Mouse (Mus musculus): Measurements from ENCODE around the gene Gipc3.

Gipc3 gene

GRCm38 (mm10) chr10:81375322-81375721 lies 32.3 kb upstream of the Gipc3 start:
- DNase-seq (ENCODE audit: inconsistent age in 2 of 2, low spot score in 1 of 2), result no peak

GRCm38 (mm10) chr10:81367207-81367495 lies 24.1 kb upstream of the Gipc3 start:
- DNase-seq (ENCODE audit: inconsistent age in 2 of 2, low spot score in 1 of 2), result no peak

- DNase-seq (ENCODE audit: inconsistent age in 2 of 2, low spot score in 1 of 2), result no peak
Observed at GRCm38 (mm10) chr10:81366477-81367206, 23.6 kb upstream of the Gipc3 start.

DNA sequence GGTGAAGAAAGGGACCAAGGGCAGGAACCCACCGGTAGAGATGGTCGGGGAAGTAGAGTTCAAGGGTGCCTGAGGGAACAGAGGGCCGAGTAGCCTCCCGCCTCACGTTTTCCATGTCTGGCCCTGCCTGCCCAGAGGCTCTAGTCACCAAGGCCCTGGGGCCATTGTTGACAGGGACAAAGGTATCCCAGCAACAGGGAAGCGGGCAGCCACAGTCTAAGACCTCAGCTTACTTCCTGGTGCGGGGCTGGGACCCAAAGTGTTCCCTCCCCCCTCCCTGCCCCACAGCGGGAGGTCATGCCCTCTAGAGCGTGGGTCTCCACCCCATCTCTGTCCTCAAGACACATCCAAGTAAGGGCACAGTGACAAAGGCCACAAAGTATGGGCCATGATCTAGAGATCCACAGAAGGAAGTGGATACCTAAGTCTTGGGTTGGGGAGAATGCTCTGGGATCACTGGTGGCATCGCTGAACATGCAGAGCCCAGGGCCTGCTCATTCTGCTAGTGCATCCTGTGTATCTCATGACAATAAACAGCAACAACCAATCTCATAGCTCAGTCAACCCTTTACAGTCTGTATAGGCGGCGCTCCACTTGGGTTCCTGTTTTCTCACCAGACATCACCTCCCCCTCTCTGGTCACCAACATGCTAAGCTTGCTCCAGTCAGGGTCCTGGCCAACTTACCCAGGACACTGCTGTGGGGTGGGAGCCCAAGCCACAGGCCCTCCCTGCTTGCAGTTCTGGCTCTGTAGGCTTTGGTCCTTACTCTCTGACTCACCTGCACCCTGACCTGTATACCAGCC lies 22.8 kb upstream of the Gipc3 start, which contains the start of gene 4930404N11Rik:
4930404N11Rik (minus strand) TSS at position 145 of the 805 bp plus-strand sequence.
- DNase-seq (ENCODE audit: inconsistent age in 2 of 2, low spot score in 1 of 2), result no peak

DNA sequence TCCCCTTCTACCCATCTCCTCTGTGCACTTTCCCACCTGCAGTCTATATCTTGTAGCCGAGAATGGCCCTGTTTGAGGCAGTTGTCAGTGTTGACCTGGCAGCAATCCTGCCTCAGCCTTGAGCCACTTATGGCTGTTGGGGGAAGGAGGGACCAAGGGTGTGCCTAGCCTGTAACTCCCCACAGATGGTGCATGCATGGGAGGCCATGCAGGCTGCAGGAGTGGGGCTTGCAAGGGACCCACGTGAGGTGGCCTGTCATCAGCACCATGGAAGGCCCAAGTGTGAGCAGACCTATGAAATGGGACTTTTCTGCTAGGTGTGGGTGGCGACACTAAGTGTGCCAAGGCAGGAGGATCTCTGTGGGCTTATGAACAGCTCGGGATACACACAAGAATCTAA lies 22.0 kb upstream of the Gipc3 start:
- DNase-seq (ENCODE audit: inconsistent age in 2 of 2, low spot score in 1 of 2), result no peak

DNA sequence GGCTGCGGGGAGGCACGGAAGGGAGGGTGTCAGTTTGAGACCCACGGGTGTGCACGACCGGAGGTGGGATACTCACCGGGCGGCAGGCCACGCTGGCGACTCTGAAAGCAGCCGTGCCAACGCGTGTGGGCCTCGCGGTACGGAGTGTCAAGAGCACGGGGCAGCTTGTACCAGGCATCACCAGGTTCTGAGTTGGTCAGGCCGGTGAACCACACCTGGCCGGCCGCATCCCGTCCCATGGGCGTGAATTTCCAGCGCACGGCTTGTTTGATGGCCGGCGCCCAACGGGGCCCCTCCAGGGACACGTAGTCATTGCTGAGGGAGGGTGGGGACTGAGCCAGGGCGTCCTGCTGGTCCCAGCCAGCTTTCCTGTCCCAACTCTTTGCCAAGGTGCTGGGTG lies 21.6 kb upstream of the Gipc3 start:
- DNase-seq (ENCODE audit: inconsistent age in 2 of 2, low spot score in 1 of 2), result peak; percentile 56 to 82

- peak in 1 of 2 experiments; percentile 68 for DNase-seq (ENCODE audit: inconsistent age in 2 of 2, low spot score in 1 of 2)
Observed at GRCm38 (mm10) chr10:81363436-81364346, 20.6 kb upstream of the Gipc3 start.

DNA sequence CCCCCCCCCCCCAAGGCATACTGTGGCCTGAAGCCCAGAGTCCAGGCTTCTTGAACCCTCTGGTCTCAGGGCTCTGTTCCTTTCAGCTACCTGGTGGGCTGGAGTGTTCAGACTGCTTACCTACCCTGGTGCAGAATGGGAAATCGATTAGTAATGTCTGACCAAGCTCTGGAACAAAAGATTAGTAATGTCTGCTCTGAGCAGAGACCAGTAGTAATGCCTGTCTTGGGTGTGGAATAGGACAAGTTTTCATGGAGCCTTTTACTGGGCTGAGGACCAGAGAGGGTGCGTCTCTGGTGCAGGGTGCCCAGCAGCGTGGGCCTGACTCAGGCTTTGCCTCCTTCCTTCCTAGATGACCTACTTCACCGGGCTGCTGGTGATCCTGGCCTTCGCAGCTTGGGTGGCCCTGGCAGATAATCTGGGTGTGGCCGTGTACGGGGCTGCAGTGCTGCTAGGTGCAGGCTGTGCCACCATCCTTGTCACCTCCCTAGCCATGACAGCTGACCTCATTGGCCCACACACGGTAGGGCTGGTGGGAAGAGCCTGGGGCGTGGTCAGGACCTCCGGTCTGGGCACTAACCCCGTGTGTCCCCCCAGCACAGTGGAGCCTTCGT lies 19.4 kb upstream of the Gipc3 start:
- DNase-seq (ENCODE audit: inconsistent age in 2 of 2, low spot score in 1 of 2), result peak in 1 of 2 experiments; percentile 66

- DNase-seq (ENCODE audit: inconsistent age in 2 of 2, low spot score in 1 of 2), result no peak
Observed at GRCm38 (mm10) chr10:81360721-81361120, 17.7 kb upstream of the Gipc3 start.

DNA sequence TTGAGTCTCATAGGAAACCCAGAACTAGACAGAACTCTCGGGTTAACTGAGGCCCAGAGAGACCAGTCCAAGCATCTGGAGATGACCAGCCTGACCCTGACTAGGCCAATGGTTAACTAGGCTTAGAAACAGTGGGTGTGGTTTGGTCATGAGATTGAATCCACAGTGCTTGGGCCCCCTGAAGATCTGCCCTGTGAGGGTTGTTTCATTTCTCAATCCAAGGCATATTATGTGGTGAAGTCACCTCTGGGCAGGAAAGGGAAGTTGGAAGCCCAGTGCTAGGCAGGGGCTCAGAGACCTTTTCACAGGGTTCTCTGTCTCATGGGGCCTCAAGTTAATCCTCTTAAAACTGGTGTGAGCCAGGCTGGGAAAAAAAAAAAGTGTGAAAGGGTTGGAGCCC lies 15.8 kb upstream of the Gipc3 start:
- DNase-seq (ENCODE audit: inconsistent age in 2 of 2, low spot score in 1 of 2), result no peak

DNA sequence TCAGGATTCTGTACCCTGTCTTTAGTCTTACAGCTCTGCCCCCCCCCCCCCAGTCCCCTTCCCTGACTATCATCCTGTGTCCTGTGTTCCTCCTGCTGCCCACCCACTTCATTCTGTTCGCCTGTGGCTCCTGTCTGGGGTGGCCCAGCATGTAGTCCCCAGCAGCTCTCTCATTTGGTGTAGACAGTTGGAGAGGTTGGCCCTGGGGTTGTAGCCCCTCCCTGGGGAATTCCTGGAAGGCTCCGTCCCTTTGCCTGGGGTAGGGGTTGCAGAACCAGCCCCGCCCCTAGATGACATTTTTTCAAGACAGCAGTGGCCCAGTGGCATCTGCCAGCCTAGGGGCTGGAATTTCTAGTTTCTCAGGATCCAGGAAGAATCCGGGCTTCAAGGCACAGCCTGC lies 15.1 kb upstream of the Gipc3 start:
- no peak for DNase-seq (ENCODE audit: inconsistent age in 2 of 2, low spot score in 1 of 2)

GRCm38 (mm10) chr10:81356991-81357844 lies 14.2 kb upstream of the Gipc3 start, which contains the start of gene Mfsd12:
Mfsd12 (plus strand) TSS chr10:81357491.
- peak; percentile 93 to 96 for DNase-seq (ENCODE audit: inconsistent age in 2 of 2, low spot score in 1 of 2)

- no peak for DNase-seq (ENCODE audit: inconsistent age in 2 of 2, low spot score in 1 of 2)
Observed at GRCm38 (mm10) chr10:81356352-81356990, 13.4 kb upstream of the Gipc3 start.

- DNase-seq (ENCODE audit: inconsistent age in 2 of 2, low spot score in 1 of 2), result no peak
Observed at GRCm38 (mm10) chr10:81355533-81355932, 12.5 kb upstream of the Gipc3 start.

GRCm38 (mm10) chr10:81354738-81355477 lies 11.8 kb upstream of the Gipc3 start:
- DNase-seq (ENCODE audit: inconsistent age in 2 of 2, low spot score in 1 of 2), result no peak

- no peak for DNase-seq (ENCODE audit: inconsistent age in 2 of 2, low spot score in 1 of 2)
Observed at GRCm38 (mm10) chr10:81351678-81352291, 8.7 kb upstream of the Gipc3 start.

DNA sequence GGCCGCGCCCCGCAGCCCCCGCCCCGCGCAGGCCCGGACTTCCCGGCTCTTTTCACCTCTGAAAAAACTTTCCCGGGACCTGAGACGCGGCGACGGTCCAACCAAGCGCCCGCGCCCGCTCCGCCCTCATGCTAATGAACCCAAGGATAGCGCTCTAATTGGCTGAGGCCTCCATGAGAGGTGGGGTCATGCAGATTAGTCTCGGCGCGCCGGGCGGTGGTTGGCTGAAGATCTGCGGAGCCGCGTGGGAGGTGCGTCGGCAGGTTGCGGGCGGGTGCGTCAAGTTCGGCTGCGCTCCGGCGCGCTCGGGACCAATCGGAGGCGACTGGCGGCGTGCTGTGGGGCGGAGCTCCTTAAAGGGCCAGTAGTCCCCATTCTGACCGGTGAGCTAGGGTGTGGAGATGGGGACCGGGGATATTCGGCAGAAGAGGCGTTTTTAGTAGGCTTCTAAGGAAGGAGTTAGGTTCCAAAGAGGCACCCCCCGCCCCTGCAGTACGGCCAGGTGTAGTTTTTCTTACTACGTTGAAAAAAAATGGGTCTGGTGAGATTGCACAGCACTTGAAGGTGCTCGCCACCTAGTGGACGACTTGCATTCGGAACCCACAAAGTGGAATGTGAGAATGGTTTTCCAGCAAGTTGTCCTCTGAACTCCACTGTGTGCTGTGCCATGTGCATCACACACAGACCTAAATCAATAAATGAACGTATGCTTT lies 7.4 kb upstream of the Gipc3 start, which contains the start of gene Hmg20b:
Hmg20b (minus strand) TSS at position 130 of the 713 bp plus-strand sequence.
- DNase-seq (ENCODE audit: inconsistent age in 2 of 2, low spot score in 1 of 2), result peak; percentile 99 to 100

- no peak for DNase-seq (ENCODE audit: inconsistent age in 2 of 2, low spot score in 1 of 2)
Observed at GRCm38 (mm10) chr10:81349961-81350350, 6.9 kb upstream of the Gipc3 start.
